Mouse (Mus musculus): ENCODE results near the gene Sft2d2.

Sft2d2 gene

DNA sequence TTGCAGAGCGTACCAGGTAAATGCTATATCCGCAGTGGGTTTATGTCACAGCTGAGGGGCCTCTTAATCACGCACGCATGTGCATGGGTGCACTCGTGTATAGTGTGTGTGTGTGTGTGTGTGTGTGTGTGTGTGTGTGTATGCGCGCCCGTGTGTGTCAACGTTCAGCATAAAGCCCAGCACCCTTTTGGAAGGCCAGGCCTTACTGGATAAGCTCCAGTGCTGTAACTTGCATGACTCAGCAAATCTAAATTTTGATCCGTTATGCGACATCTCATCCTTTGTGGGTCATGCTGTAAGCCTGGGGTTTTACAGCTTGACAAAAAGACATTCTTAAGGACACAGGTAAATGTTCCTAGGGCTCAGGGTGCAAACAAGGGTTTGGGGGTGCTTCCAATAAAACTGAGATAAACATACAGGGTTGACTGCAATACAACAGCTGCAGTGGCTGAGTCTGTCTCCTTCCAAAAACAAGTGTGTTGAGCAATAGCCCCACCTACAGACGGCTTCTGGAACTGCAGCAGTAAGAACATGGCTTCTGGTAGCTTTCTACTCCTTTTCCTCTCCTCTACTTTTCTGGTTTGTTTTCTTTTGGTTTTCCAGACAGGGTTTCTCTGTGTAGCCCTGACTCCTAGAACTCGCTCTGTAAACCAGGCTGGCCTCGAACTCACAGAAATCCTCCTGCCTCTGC, 61.9 kb downstream of the Sft2d2 start:
- DNase-seq: peak; percentile 77 to 84

DNA sequence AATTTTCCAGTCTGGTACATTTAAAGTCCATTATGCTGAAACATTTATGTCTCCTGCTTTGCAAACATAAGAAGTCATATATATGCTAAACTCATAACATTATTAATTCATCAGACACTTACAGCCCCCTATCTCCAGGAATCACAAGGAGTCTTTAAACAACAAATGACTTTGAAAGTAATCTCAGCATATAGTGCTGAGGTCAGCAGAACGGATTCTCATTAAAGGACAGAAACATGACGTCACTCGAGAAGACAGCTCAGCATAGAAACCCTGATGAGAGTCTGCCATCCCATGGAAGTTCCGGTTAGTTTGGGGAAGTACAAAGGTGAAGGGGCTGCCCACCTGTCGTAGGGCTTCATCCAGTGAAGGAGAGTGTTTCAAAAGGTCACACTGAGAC, 64.7 kb downstream of the Sft2d2 start:
- DNase-seq: no peak
